Comparison of ENCODE assay signal across 23 mouse cellular contexts in the genomic region with DNA sequence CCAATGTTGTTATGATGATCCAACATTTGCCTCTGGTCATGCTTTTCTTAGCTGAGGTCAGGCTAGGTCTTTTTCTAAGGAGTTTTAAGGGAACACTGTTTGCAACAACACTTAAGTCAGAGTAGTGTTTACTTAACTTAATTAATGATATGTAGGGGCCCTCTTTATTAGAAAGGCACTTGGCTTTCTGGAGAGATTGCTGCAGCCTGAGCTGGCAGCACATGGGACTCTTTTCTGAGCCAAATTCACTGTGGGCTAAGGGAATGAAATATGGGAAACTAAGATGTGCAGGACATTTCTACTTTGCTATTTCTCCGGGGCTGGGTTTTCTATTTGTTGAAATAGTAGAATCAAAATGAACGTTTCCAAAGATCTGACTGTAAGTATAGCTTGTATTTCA.
DNase-seq lines count a peak whose midpoint lies in the region; ATAC-seq and TF ChIP-seq lines count a peak whose summit lies in the region.
"Had no signal": no experiment of that assay in that cellular context is flagged by ENCODE, and none has a peak within 500 bp of the region (broad histone marks: within the 10 kb centered on the region; RNA-seq: fewer than 3 reads in every experiment).

No protein-coding gene starts in this region.

- ATAC-seq in hindbrain, postnatal 0 days: no peak
- ATAC-seq in hindbrain, embryonic 16.5 days: no peak
- ATAC-seq in lung, embryonic 14.5 days (ENCODE audit: insufficient read depth): peak; percentile 29; the same call in 1 of the 2 replicates
- no peak for ATAC-seq in forebrain, embryonic 16.5 days
- ATAC-seq: liver, embryonic 12.5 days had no signal

- no peak overlapping the region for H3K4me2 ChIP-seq in hindbrain, postnatal 0 days (ENCODE audit: low read depth, low read length)
- H3K4me2 ChIP-seq in hindbrain, embryonic 16.5 days (ENCODE audit: low read length): no peak overlapping the region
- no peak overlapping the region for H3K4me2 ChIP-seq in lung, embryonic 14.5 days
- no peak overlapping the region for H3K4me2 ChIP-seq in forebrain, embryonic 16.5 days (ENCODE audit: low read length)
- H3K4me2 ChIP-seq: hindbrain, embryonic 13.5 days; kidney, embryonic 15.5 days; liver, embryonic 12.5 days; midbrain, embryonic 13.5 days had no signal

- no peaks in the 10 kb centered on the region for H3K27me3 ChIP-seq in hindbrain, postnatal 0 days (ENCODE audit: insufficient read depth, low read length)
- H3K27me3 ChIP-seq in hindbrain, embryonic 16.5 days (replicated peaks; ENCODE audit: control insufficient read depth, insufficient read depth, low read length): no peaks in the 10 kb centered on the region
- H3K27me3 ChIP-seq in lung, embryonic 14.5 days (ENCODE audit: insufficient read depth, low read length): no peaks in the 10 kb centered on the region
- no peaks in the 10 kb centered on the region for H3K27me3 ChIP-seq in forebrain, embryonic 16.5 days (replicated peaks; ENCODE audit: control insufficient read depth, insufficient read depth, low read length)
- H3K27me3 ChIP-seq: hindbrain, embryonic 13.5 days; kidney, embryonic 15.5 days; liver, embryonic 12.5 days; midbrain, embryonic 13.5 days; Patski had no signal

- peak overlapping the region; percentile 27; the same call in 1 of the 2 replicates for H3K27ac ChIP-seq in hindbrain, postnatal 0 days
- no peak overlapping the region for H3K27ac ChIP-seq in hindbrain, embryonic 16.5 days (ENCODE audit: low read depth, low read length)
- no peak overlapping the region for H3K27ac ChIP-seq in lung, embryonic 14.5 days (ENCODE audit: low read depth)
- peak overlapping the region; percentile 13; the same call in 1 of the 2 replicates for H3K27ac ChIP-seq in cortical plate, adult 2 months (ENCODE audit: insufficient read depth, low read length)
- no peak overlapping the region for H3K27ac ChIP-seq in forebrain, embryonic 16.5 days (ENCODE audit: low read length)
- H3K27ac ChIP-seq: embryonic facial prominence, embryonic 10.5 days; forebrain, embryonic 10.5 days; hindbrain, embryonic 13.5 days; kidney, embryonic 15.5 days; left cerebral cortex, adult 2 months; liver, embryonic 12.5 days; midbrain, embryonic 13.5 days had no signal

- H3K4me1 ChIP-seq in hindbrain, postnatal 0 days (ENCODE audit: insufficient read depth, low read length): peaks cover 4% of the 10 kb centered on the region; the same call in 1 of the 2 replicates
- H3K4me1 ChIP-seq in hindbrain, embryonic 16.5 days (ENCODE audit: control insufficient read depth, insufficient read depth, low read depth, low read length): no peaks in the 10 kb centered on the region
- no peaks in the 10 kb centered on the region for H3K4me1 ChIP-seq in lung, embryonic 14.5 days (ENCODE audit: insufficient read depth)
- H3K4me1 ChIP-seq in cortical plate, adult 2 months (ENCODE audit: control insufficient read depth, insufficient read depth, low read length): no peaks in the 10 kb centered on the region
- no peaks in the 10 kb centered on the region for H3K4me1 ChIP-seq in forebrain, embryonic 16.5 days (replicated peaks; ENCODE audit: control insufficient read depth, insufficient read depth, low read length)
- H3K4me1 ChIP-seq: embryonic facial prominence, embryonic 10.5 days; kidney, embryonic 15.5 days; liver, embryonic 12.5 days had no signal

- TF ChIP-seq POLR2A in cortical plate, adult 2 months (IDR thresholded peaks at IDR 0.05; ENCODE audit: extremely low read depth, insufficient read depth, low read length): no peak

- H3K36me3 ChIP-seq in hindbrain, postnatal 0 days (ENCODE audit: insufficient read depth, low read length): no peaks in the 10 kb centered on the region
- H3K36me3 ChIP-seq in hindbrain, embryonic 16.5 days (ENCODE audit: control insufficient read depth, insufficient read depth, low read length): peaks cover 4% of the 10 kb centered on the region; the same call in 1 of the 2 replicates
- peaks cover 19% of the 10 kb centered on the region for H3K36me3 ChIP-seq in lung, embryonic 14.5 days (ENCODE audit: insufficient read depth)
- peaks cover 8% of the 10 kb centered on the region; the same call in 1 of the 2 replicates for H3K36me3 ChIP-seq in forebrain, embryonic 16.5 days (ENCODE audit: control insufficient read depth, insufficient read depth)
- H3K36me3 ChIP-seq: kidney, embryonic 15.5 days; liver, embryonic 12.5 days had no signal

- H3K9me3 ChIP-seq in hindbrain, postnatal 0 days (ENCODE audit: low read length): no peaks in the 10 kb centered on the region
- H3K9me3 ChIP-seq in hindbrain, embryonic 16.5 days (ENCODE audit: control insufficient read depth, low read length): no peaks in the 10 kb centered on the region
- no peaks in the 10 kb centered on the region for H3K9me3 ChIP-seq in lung, embryonic 14.5 days (ENCODE audit: low read depth, low read length)
- no peaks in the 10 kb centered on the region for H3K9me3 ChIP-seq in forebrain, embryonic 16.5 days (ENCODE audit: control insufficient read depth, low read length)
- H3K9me3 ChIP-seq: embryonic facial prominence, embryonic 10.5 days; forebrain, embryonic 10.5 days; hindbrain, embryonic 13.5 days; kidney, embryonic 15.5 days; liver, embryonic 12.5 days; midbrain, embryonic 13.5 days had no signal

- TF ChIP-seq CTCF in hindbrain, postnatal 0 days (IDR thresholded peaks at IDR 0.05; ENCODE audit: low read depth): no peak
- no peak for TF ChIP-seq CTCF in lung, embryonic 14.5 days (IDR thresholded peaks at IDR 0.05; ENCODE audit: low read depth)
- no peak for TF ChIP-seq CTCF in cortical plate, adult 2 months (IDR thresholded peaks at IDR 0.05; ENCODE audit: extremely low read depth, insufficient read depth, low read length)

- peak; percentile 46 for DNase-seq in hindbrain, postnatal 0 days (ENCODE audit: low spot score)
- DNase-seq in lung, embryonic 14.5 days: peak; percentile 48
- no peak for DNase-seq in lung, postnatal 25 days (ENCODE audit: low spot score)
- peak; percentile 60 for DNase-seq in NIH3T3 (ENCODE audit: low read depth)
- DNase-seq: adrenal gland, adult 2 months; cerebellum, adult 18-20 months; gastrocnemius, postnatal 36 days; heart, adult 2 months; kidney, postnatal 4 days; layer of hippocampus, adult 9-11 months; thymus, postnatal 25 days had no signal

- H3K9ac ChIP-seq in hindbrain, postnatal 0 days (replicated peaks; ENCODE audit: low read length): no peak overlapping the region
- H3K9ac ChIP-seq in hindbrain, embryonic 16.5 days (ENCODE audit: low read depth, low read length): no peak overlapping the region
- H3K9ac ChIP-seq in lung, embryonic 14.5 days: no peak overlapping the region
- no peak overlapping the region for H3K9ac ChIP-seq in forebrain, embryonic 16.5 days (replicated peaks; ENCODE audit: low read depth, low read length)
- H3K9ac ChIP-seq: forebrain, postnatal 0 days; hindbrain, embryonic 13.5 days; kidney, embryonic 15.5 days; liver, embryonic 12.5 days; midbrain, embryonic 13.5 days had no signal

- no peak overlapping the region for H3K4me3 ChIP-seq in hindbrain, postnatal 0 days (ENCODE audit: low read length)
- H3K4me3 ChIP-seq in hindbrain, embryonic 16.5 days (ENCODE audit: low read length): no peak overlapping the region
- H3K4me3 ChIP-seq in lung, embryonic 14.5 days (ENCODE audit: low read depth, low read length): no peak overlapping the region
- no peak overlapping the region for H3K4me3 ChIP-seq in cortical plate, adult 2 months (ENCODE audit: insufficient read depth, low read length)
- no peak overlapping the region for H3K4me3 ChIP-seq in forebrain, embryonic 16.5 days (replicated peaks; ENCODE audit: low read length)
- H3K4me3 ChIP-seq: embryonic facial prominence, embryonic 10.5 days; forebrain, embryonic 10.5 days; heart, adult 2 months; hindbrain, embryonic 13.5 days; kidney, embryonic 15.5 days; left cerebral cortex, adult 2 months; liver, embryonic 12.5 days; midbrain, embryonic 13.5 days had no signal

- 60% methylated on average over 2 of the region's 2 CpGs for WGBS in hindbrain, postnatal 0 days
- WGBS in hindbrain, embryonic 16.5 days: 84% methylated on average over 2 of the region's 2 CpGs
- WGBS in lung, embryonic 14.5 days: 47% methylated on average over 2 of the region's 2 CpGs
- 86% methylated on average over 2 of the region's 2 CpGs for WGBS in forebrain, embryonic 16.5 days

Comparison
In these comparisons a context has a peak if more than half of its experiments do, and no peak if none do; other contexts are left out.
1. H3K27ac ChIP-seq: peak in hindbrain, postnatal 0 days (single experiment) and cortical plate, adult 2 months (single experiment); none in hindbrain, embryonic 16.5 days (single experiment), lung, embryonic 14.5 days (single experiment) and forebrain, embryonic 16.5 days (single experiment).